Mouse (Mus musculus) hindbrain, embryonic 14.5 days (tissue): ENCODE results near the gene Hax1. TPM values are rescaled to one million over a fixed set of nuclear protein-coding genes. Genes with fewer than 3 reads are reported as not detected.

ENCODE experiments used
- ATAC-seq: fragments of 200-750 bp; cut with Nextera tagmentation; 2 replicates; pipeline ENCODE4 v1.8.0; 2017; ENCODE audit warnings: moderate number of reproducible peaks, mild to moderate bottlenecking, moderate TSS enrichment, moderate library complexity; ENCODE audit not compliant: low FRiP score
- DNase-seq: peaks from one replicate; pipeline ENCODE4 v3.0.0-alpha.2; 2015; ENCODE audit warnings: low spot score
- H3K27ac ChIP-seq: fragments of 300-500 bp; sonication (generic); 2 replicates; pipeline ENCODE4 v1.5.1; 2014; ENCODE audit warnings: mild to moderate bottlenecking, moderate library complexity
- H3K27me3 ChIP-seq: fragments of 300-500 bp; sonication (generic); 2 replicates; pipeline ENCODE4 v1.6.1; 2014; ENCODE audit warnings: mild to moderate bottlenecking, low read length, mixed read lengths; ENCODE audit not compliant: control insufficient read depth, insufficient read depth
- H3K36me3 ChIP-seq: fragments of 300-500 bp; sonication (generic); replicated peaks from 2 replicates; pipeline ENCODE4 v1.6.1; 2014; ENCODE audit not compliant: control insufficient read depth, insufficient read depth
- H3K4me1 ChIP-seq: fragments of 300-500 bp; sonication (generic); replicated peaks from 2 replicates; pipeline ENCODE4 v1.6.1; 2014; ENCODE audit warnings: antibody characterized with exemption, low read length, mixed read lengths; ENCODE audit not compliant: control insufficient read depth, insufficient read depth
- H3K4me2 ChIP-seq: fragments of 300-500 bp; sonication (generic); replicated peaks from 2 replicates; pipeline ENCODE4 v1.6.1; 2014; ENCODE audit warnings: mild to moderate bottlenecking, moderate library complexity
- H3K4me3 ChIP-seq: fragments of 300-500 bp; sonication (generic); replicated peaks from 2 replicates; pipeline ENCODE4 v1.5.1; 2014; ENCODE audit warnings: mild to moderate bottlenecking, low read length
- H3K9ac ChIP-seq: fragments of 300-500 bp; sonication (generic); 2 replicates; pipeline ENCODE4 v1.6.1; 2014
- H3K9me3 ChIP-seq: fragments of 300-500 bp; sonication (generic); 2 replicates; pipeline ENCODE4 v1.6.1; 2016; ENCODE audit warnings: low read length; ENCODE audit not compliant: control insufficient read depth
- WGBS: fragments of 180-500 bp; shearing (Covaris S2); extraction: QIAGEN DNeasy Blood & Tissue Kit; methylation state at CpG from one replicate; pipeline ENCODE4 v1.1.7; 2014; 5-methylcytosine and 5-hydroxymethylcytosine counted together
- microRNA-seq: library from miRNA; unstranded; fragments of <30 nt; microRNA quantifications from one replicate; pipeline ENCODE4, GENCODE M21; 2016
- polyA plus RNA-seq: library from polyadenylated mRNA; unstranded; fragments of >200 nt; fragmentation: Nextera tagmentation; extraction: Ambion mirVana; gene quantifications from 2 replicates; pipeline ENCODE4 v1.2.1, GENCODE M21; 2014

The Hax1 gene
- polyA plus RNA-seq, 1 experiment from 2014 or later, result 105 TPM

DNA sequence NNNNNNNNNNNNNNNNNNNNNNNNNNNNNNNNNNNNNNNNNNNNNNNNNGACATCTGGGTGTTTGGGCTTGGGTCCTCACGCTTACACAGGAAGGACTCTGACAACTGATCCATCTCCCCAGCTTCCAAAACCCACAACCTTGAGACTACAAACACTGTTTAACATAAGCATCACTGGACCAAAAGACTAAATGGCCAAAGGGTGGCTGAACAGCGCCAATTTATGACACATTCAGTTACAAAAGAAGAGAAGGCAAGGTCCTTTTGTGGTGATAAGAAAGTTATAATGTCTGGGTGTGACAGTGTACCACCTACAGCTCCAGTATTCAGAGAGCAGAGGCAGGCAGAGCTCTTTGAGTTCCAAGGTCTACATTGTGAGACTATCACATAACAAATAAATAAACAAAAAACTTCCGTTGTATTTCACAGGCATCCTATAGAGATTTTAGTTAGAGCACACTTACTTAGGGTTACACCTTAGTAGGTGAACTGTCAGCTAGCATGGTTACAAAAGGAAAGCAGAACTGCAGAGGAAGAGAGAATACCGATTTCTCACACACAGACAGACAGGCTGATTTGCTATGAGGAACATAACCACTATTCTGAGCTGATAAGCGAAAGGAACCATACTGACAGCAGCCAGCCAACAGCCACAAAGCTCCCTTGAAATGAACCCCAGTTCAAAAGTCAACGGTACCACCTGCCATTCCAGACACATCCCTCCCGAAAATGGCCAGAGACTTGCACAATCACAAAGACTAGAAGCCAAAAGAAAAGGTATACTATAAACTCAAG lies 42.2 kb downstream of the Hax1 start:
- no peaks in the 10 kb centered on the region for H3K9me3 ChIP-seq
- DNase-seq (no peak), ATAC-seq (no peak)
- H3K36me3 ChIP-seq, result peaks cover 73% of the 10 kb centered on the region
- no peaks in the 10 kb centered on the region for H3K27me3 ChIP-seq
- peaks cover 22% of the 10 kb centered on the region for H3K4me1 ChIP-seq
- no peak overlapping the region for H3K4me3 ChIP-seq
- no peak overlapping the region for H3K9ac ChIP-seq
- 94% methylated on average over 7 of the region's 7 CpGs for WGBS
- H3K27ac ChIP-seq, result no peak overlapping the region
- H3K4me2 ChIP-seq, result no peak overlapping the region

- Histone ChIP-seq H3K4me3 (no peak overlapping the region), H3K4me2 (no peak overlapping the region), H3K9ac (no peak overlapping the region), H3K4me1 (no peaks in the 10 kb centered on the region), H3K36me3 (peaks cover 98% of the 10 kb centered on the region), H3K27me3 (no peaks in the 10 kb centered on the region), H3K9me3 (no peaks in the 10 kb centered on the region), H3K27ac (no peak overlapping the region)
- DNase-seq, result peak; percentile 83
- ATAC-seq, result no peak
- 5% methylated on average over 4 of the region's 4 CpGs for WGBS
Observed at GRCm38 (mm10) chr3:89953420-89953819, 45.2 kb downstream of the Hax1 start.

DNA sequence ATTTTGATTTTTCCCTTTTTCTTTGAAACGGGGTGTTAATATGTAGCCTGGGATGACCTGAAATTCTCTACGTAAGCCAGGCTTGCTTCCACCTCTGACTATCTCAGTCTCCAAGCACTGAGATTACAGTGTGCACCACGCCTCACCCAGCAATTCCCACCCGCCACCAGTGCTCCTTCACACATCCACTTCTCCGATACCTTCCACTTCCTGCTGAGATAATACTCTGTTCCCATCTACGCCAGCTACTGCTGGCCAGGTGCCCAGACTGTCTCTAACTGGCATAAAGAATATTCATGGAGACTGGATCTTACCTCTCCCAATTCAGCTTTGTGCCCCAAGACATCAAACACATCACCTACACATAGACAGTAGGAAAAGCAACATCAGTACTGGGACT lies 49.9 kb downstream of the Hax1 start:
- Histone ChIP-seq H3K36me3 (peaks cover 99% of the 10 kb centered on the region), H3K4me3 (no peak overlapping the region), H3K9me3 (no peaks in the 10 kb centered on the region), H3K4me2 (no peak overlapping the region), H3K4me1 (no peaks in the 10 kb centered on the region), H3K27me3 (no peaks in the 10 kb centered on the region), H3K27ac (no peak overlapping the region), H3K9ac (no peak overlapping the region)
- no peak for DNase-seq
- ATAC-seq, result no peak
- WGBS, result 85% methylated on average over 6 of the region's 6 CpGs

- H3K9ac ChIP-seq, result no peak overlapping the region
- H3K4me1 ChIP-seq, result no peaks in the 10 kb centered on the region
- no peak overlapping the region for H3K4me3 ChIP-seq
- no peaks in the 10 kb centered on the region for H3K27me3 ChIP-seq
- peaks cover 100% of the 10 kb centered on the region for H3K36me3 ChIP-seq
- ATAC-seq (no peak), DNase-seq (no peak)
- H3K4me2 ChIP-seq, result no peak overlapping the region
- WGBS, result 89% methylated on average over 11 of the region's 11 CpGs
- no peaks in the 10 kb centered on the region for H3K9me3 ChIP-seq
- no peak overlapping the region for H3K27ac ChIP-seq
Observed at GRCm38 (mm10) chr3:89948021-89948420, 50.6 kb downstream of the Hax1 start.

Small RNA genes within 50 kb of the gene (microRNA-seq; reads per million reads assigned to microRNA genes)
- gene Mir7669, result 0.81 reads per million

Other genes starting within 250 kb of the Hax1 start
- 26.0 and 29.1 TPM in 2 replicates for gene Chrnb2, start 234.1 kb downstream of the Hax1 start, polyA plus RNA-seq
- gene Ube2q1, start 225.2 kb downstream of the Hax1 start, polyA plus RNA-seq, result 21.8 and 24.5 TPM in 2 replicates
- 2.3 and 2.8 TPM in 2 replicates for gene She, start 167.4 kb downstream of the Hax1 start, polyA plus RNA-seq
- gene Il6ra, start 85.6 kb downstream of the Hax1 start, polyA plus RNA-seq, result 0.83 and 1.0 TPM in 2 replicates
- 12.9 and 15.1 TPM in 2 replicates for gene Atp8b2, start 35.3 kb downstream of the Hax1 start, polyA plus RNA-seq
- 200 and 225 TPM in 2 replicates for gene 4933434E20Rik, start 52.9 kb upstream of the Hax1 start, polyA plus RNA-seq
- 140 and 148 TPM in 2 replicates for gene Ubap2l, start 53.8 kb upstream of the Hax1 start, polyA plus RNA-seq
- 313 and 339 TPM in 2 replicates for gene Tpm3, start 73.9 kb upstream of the Hax1 start, polyA plus RNA-seq
- gene Nup210l, start 105.4 kb upstream of the Hax1 start, polyA plus RNA-seq, result 0.35 and 0.51 TPM in 2 replicates
- 911 and 1,154 TPM in 2 replicates for gene Rps27, start 214.9 kb upstream of the Hax1 start, polyA plus RNA-seq
- 11.9 and 13.3 TPM in 2 replicates for gene Rab13, start 214.9 kb upstream of the Hax1 start, polyA plus RNA-seq
- gene Jtb, start 232.8 kb upstream of the Hax1 start, polyA plus RNA-seq, result 102 and 103 TPM in 2 replicates
- 1.8 and 1.9 TPM in 2 replicates for gene Creb3l4, start 244.7 kb upstream of the Hax1 start, polyA plus RNA-seq
- gene Slc39a1, start 249.4 kb upstream of the Hax1 start, polyA plus RNA-seq, result 42.9 and 48.0 TPM in 2 replicates